Mouse (Mus musculus) effector memory CD4-positive, alpha-beta T cell, adult 5 months (primary cell): ENCODE data around the gene Myocos. TPM values are rescaled to one million over a fixed set of nuclear protein-coding genes. Genes with fewer than 3 reads are reported as not detected.

Source experiments
- polyA plus RNA-seq: library from polyadenylated mRNA; unstranded; fragments of 100-300 nt; shearing (Covaris generic); gene quantifications from one replicate; pipeline ENCODE4 v1.2.1, GENCODE M21; 2017

Myocos gene
- polyA plus RNA-seq = not detected

GRCm38 (mm10) chr1:162658119-162658518 lies at the start of gene Myocos:
Myocos (minus strand) TSS chr1:162658219.

DNA sequence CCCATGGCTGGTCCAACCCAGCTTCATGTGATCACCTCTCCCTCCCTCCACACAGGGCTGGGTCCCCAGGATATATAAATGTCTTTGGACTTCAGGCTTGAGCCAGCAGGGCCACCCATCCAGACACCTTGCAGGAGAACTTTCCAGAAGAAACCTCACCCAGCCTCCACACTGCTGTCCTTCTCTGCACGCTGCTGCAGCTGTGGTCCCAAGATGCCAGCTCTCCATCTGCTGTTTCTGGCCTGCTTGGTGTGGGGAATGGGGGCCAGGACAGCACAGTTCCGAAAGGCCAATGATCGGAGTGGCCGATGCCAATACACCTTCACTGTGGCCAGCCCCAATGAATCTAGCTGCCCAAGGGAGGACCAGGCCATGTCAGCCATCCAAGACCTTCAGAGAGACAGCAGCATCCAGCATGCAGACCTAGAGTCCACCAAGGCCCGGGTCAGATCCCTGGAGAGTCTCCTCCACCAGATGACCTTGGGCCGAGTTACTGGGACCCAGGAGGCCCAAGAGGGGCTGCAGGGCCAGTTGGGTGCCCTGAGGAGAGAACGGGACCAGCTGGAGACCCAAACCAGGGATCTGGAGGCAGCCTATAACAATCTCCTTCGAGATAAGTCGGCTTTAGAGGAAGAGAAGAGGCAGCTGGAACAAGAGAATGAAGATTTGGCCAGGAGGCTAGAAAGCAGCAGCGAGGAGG lies 18.8 kb downstream of the Myocos start, which contains the start of gene Myoc:
Gene Myoc (plus strand): TSS at position 105 of the 700 bp plus-strand sequence.

Other genes with a start within 250 kb of the Myocos start
- 0.22 TPM for gene Dnm3, start 180.2 kb downstream of the Myocos start, polyA plus RNA-seq
- gene Mettl13, start 109.7 kb downstream of the Myocos start, polyA plus RNA-seq = 18.0 TPM
- gene Vamp4, start 87.7 kb downstream of the Myocos start, polyA plus RNA-seq = 125 TPM
- gene Myoc, start 19.1 kb downstream of the Myocos start, polyA plus RNA-seq = not detected
- gene Prrc2c, start 82.3 kb upstream of the Myocos start, polyA plus RNA-seq = 282 TPM
- gene Fmo4, start 155.8 kb upstream of the Myocos start, polyA plus RNA-seq = not detected
- gene Fmo1, start 208.4 kb upstream of the Myocos start, polyA plus RNA-seq = 0.21 TPM
- gene Fmo2, start 240.5 kb upstream of the Myocos start, polyA plus RNA-seq = not detected